Mouse (Mus musculus): ENCODE data around the gene Lnpk. TPM values are rescaled to one million over a fixed set of nuclear protein-coding genes. Genes with fewer than 3 reads are reported as not detected.
A peak's percentile ranks its signal among the peaks of the same experiment; 100 is the strongest.

Gene Lnpk
- polyA plus RNA-seq, 1 experiment from 2014 or later: 56.4 TPM

DNA sequence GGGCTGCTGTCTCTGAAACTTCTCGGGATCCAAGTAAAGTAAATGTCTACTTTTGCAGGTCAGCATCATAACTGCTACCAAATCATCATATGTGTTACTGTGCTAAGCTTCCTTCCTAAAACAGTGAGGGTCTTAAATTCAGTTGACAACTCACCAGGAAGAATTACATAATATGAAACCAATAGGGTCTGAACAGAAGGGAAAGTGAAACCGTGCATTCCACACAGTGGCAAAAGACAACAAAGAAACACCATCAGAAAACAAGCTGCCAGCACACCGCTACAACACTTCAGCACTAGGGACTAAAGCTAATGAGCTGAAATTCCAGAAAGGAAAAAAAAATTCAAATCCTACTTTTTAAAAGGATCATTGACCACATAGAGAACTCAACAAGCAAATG is 17.9 kb upstream of the Lnpk start:
- no peaks in the 10 kb centered on the region for H3K9me3 ChIP-seq (ENCODE audit: control insufficient read depth, low read length)
- no peak overlapping the region for H3K27ac ChIP-seq (ENCODE audit: low read depth, low read length)
- H3K36me3 ChIP-seq (ENCODE audit: control insufficient read depth, insufficient read depth, low read length): no peaks in the 10 kb centered on the region
- no peaks in the 10 kb centered on the region for H3K27me3 ChIP-seq (ENCODE audit: control insufficient read depth, insufficient read depth, low read length)
- no peaks in the 10 kb centered on the region for H3K4me1 ChIP-seq (ENCODE audit: control insufficient read depth, insufficient read depth, low read length)
- no peak for ATAC-seq (ENCODE audit: low read depth)
- no peak overlapping the region for H3K4me2 ChIP-seq (ENCODE audit: low read depth, low read length)
- H3K4me3 ChIP-seq (ENCODE audit: low read depth, low read length): no peak overlapping the region
- no peak overlapping the region for H3K9ac ChIP-seq (replicated peaks; ENCODE audit: low read depth, low read length)
- WGBS: 90% methylated on average over 3 of the region's 3 CpGs

DNA sequence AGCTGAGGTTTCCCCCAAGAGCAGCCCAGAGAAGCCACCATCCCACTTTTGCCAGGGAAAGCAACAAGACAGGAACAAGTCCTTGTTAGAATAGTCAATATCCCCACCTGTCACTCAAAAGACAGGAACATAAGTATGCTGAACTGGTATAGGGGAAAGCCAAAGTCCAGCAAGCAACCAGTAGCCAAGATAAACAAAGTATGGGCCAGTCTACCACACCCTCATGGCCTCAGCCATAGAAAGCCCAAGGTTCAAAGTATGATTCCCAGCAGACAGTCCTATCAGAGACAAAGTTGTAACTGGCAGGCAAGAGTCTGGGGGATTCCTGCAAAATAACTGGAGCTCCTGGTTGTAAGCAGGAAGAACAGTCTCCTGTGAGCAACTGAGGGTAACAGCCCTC is 16.9 kb upstream of the Lnpk start:
- Histone ChIP-seq H3K9ac (replicated peaks; ENCODE audit: low read depth, low read length) (no peak overlapping the region), H3K4me2 (ENCODE audit: low read depth, low read length) (no peak overlapping the region), H3K4me1 (ENCODE audit: control insufficient read depth, insufficient read depth, low read length) (no peaks in the 10 kb centered on the region), H3K27ac (ENCODE audit: low read depth, low read length) (no peak overlapping the region), H3K36me3 (ENCODE audit: control insufficient read depth, insufficient read depth, low read length) (no peaks in the 10 kb centered on the region), H3K4me3 (ENCODE audit: low read depth, low read length) (no peak overlapping the region), H3K9me3 (ENCODE audit: control insufficient read depth, low read length) (no peaks in the 10 kb centered on the region), H3K27me3 (ENCODE audit: control insufficient read depth, insufficient read depth, low read length) (no peaks in the 10 kb centered on the region)
- no peak for ATAC-seq (ENCODE audit: low read depth)

DNA sequence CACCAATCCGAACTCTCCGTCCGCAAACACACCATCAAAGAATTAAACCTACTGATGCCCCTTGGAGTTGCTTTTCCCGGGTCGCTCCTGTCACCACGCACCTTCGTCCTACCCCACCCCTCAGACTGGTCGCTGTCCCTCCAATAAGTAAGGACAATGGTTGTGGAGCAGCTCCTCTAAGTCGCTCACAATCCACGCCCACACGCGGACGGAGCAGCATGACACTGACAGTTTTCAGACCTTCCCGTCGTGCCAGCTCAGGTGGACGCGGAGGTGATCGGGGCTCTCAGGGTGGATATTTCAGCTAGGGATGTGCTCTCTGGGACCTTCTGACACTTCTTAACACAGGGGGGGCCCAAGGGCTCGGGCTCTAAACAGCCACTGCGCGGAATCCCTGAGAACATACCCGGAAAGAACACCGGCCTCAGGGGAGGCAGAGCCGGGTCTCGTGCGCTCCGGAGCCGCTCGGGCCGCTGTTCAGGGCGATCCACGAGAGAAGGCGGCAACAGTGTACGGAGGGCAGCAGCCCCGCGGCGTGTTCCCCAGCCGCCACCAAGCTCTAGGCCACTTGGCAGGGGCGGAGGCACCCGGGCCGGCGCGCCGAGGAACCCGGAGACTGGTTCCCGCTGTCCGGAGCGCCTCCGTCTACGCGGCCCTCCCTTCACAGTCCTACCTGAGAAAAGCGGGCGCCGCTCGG is 941 bp downstream of the Lnpk start:
- H3K4me1 ChIP-seq (ENCODE audit: control insufficient read depth, insufficient read depth, low read length): peaks cover 7% of the 10 kb centered on the region; the same call in 1 of the 2 replicates
- peak overlapping the region; percentile 84 for H3K9ac ChIP-seq (replicated peaks; ENCODE audit: low read depth, low read length)
- peak overlapping the region; percentile 77 for H3K27ac ChIP-seq (ENCODE audit: low read depth, low read length)
- no peaks in the 10 kb centered on the region for H3K27me3 ChIP-seq (ENCODE audit: control insufficient read depth, insufficient read depth, low read length)
- H3K4me2 ChIP-seq (ENCODE audit: low read depth, low read length): peak overlapping the region; percentile 83
- H3K9me3 ChIP-seq (ENCODE audit: control insufficient read depth, low read length): no peaks in the 10 kb centered on the region
- no peaks in the 10 kb centered on the region for H3K36me3 ChIP-seq (ENCODE audit: control insufficient read depth, insufficient read depth, low read length)
- peak overlapping the region; percentile 98 for H3K4me3 ChIP-seq (ENCODE audit: low read depth, low read length)
- under 1% methylated on average over 51 of the region's 55 CpGs for WGBS
- ATAC-seq (ENCODE audit: low read depth): peak; percentile 88

DNA sequence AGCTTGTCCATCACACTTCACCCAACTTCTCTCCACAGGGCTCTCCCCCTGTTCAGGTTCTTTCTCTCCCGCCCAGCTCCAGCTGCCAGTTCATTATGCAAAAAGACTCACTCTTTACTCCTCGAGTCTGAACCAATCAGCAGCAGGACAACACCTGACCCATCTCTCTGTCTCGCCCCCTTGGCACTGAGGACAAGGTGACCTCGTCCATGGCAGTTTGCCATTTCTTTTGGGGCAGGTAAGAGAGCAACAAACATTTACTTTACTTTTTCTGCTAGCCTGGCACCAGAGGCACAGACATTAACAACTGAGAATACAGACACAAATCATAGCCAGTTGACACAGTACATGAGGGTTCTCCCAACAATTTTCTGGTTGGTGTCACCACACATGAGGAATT is 8.8 kb downstream of the Lnpk start:
- no peaks in the 10 kb centered on the region for H3K36me3 ChIP-seq (ENCODE audit: control insufficient read depth, insufficient read depth, low read length)
- no peak for ATAC-seq (ENCODE audit: low read depth)
- no peaks in the 10 kb centered on the region for H3K9me3 ChIP-seq (ENCODE audit: control insufficient read depth, low read length)
- no peak overlapping the region for H3K9ac ChIP-seq (replicated peaks; ENCODE audit: low read depth, low read length)
- 73% methylated on average over 4 of the region's 4 CpGs for whole genome bisulfite sequencing
- H3K4me2 ChIP-seq (ENCODE audit: low read depth, low read length): no peak overlapping the region
- H3K27ac ChIP-seq (ENCODE audit: low read depth, low read length): no peak overlapping the region
- H3K4me1 ChIP-seq (ENCODE audit: control insufficient read depth, insufficient read depth, low read length): no peaks in the 10 kb centered on the region
- no peaks in the 10 kb centered on the region for H3K27me3 ChIP-seq (ENCODE audit: control insufficient read depth, insufficient read depth, low read length)
- H3K4me3 ChIP-seq (ENCODE audit: low read depth, low read length): no peak overlapping the region

DNA sequence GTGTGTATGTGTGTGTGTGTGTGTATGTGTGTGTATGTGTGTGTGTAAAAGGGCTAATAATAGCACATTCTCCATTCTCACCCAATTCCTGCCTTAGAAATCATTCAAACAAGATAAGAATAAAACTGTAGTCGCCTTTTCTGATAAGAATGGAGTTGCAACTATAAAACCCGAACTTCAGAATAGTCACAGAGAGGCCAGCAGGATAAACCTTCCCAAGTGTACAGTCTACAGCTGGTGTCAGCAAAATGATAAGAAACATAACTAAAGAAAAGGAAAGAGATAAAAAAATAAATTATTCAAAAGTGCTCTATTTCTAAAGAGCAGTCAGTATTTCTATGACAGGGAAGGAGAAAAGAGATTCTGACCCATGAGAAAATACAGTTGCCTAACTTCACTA is 19.4 kb downstream of the Lnpk start:
- Histone ChIP-seq H3K4me1 (ENCODE audit: control insufficient read depth, insufficient read depth, low read length) (no peaks in the 10 kb centered on the region), H3K4me2 (ENCODE audit: low read depth, low read length) (no peak overlapping the region), H3K9me3 (ENCODE audit: control insufficient read depth, low read length) (no peaks in the 10 kb centered on the region), H3K9ac (replicated peaks; ENCODE audit: low read depth, low read length) (no peak overlapping the region), H3K27ac (ENCODE audit: low read depth, low read length) (no peak overlapping the region), H3K4me3 (ENCODE audit: low read depth, low read length) (no peak overlapping the region), H3K36me3 (ENCODE audit: control insufficient read depth, insufficient read depth, low read length) (no peaks in the 10 kb centered on the region), H3K27me3 (ENCODE audit: control insufficient read depth, insufficient read depth, low read length) (no peaks in the 10 kb centered on the region)
- 94% methylated on average over 2 of the region's 2 CpGs for WGBS
- ATAC-seq (ENCODE audit: low read depth): no peak

DNA sequence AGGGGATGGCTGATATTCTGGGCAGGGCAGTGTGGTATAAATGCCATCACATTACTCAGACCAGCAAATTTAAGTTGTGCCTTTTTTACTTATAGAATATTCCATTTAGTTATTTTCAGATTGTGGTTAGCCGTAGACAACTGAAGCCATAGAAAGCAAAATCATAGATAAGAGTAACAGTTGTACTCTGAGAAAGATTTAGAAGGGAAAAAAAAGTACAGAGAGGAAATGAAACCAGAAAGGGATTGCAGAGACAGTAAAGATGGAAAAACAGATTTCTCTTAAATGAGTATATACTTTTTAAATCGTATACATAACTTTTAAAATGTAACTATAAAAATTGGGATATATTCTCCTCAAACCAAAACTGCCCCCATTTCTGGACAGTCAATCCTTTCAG is 20.1 kb downstream of the Lnpk start:
- H3K4me3 ChIP-seq (ENCODE audit: low read depth, low read length): no peak overlapping the region
- no peaks in the 10 kb centered on the region for H3K4me1 ChIP-seq (ENCODE audit: control insufficient read depth, insufficient read depth, low read length)
- no peaks in the 10 kb centered on the region for H3K27me3 ChIP-seq (ENCODE audit: control insufficient read depth, insufficient read depth, low read length)
- H3K27ac ChIP-seq (ENCODE audit: low read depth, low read length): no peak overlapping the region
- H3K36me3 ChIP-seq (ENCODE audit: control insufficient read depth, insufficient read depth, low read length): no peaks in the 10 kb centered on the region
- WGBS: 95% methylated on average over 2 of the region's 2 CpGs
- no peaks in the 10 kb centered on the region for H3K9me3 ChIP-seq (ENCODE audit: control insufficient read depth, low read length)
- ATAC-seq (ENCODE audit: low read depth): no peak
- H3K4me2 ChIP-seq (ENCODE audit: low read depth, low read length): no peak overlapping the region
- no peak overlapping the region for H3K9ac ChIP-seq (replicated peaks; ENCODE audit: low read depth, low read length)

DNA sequence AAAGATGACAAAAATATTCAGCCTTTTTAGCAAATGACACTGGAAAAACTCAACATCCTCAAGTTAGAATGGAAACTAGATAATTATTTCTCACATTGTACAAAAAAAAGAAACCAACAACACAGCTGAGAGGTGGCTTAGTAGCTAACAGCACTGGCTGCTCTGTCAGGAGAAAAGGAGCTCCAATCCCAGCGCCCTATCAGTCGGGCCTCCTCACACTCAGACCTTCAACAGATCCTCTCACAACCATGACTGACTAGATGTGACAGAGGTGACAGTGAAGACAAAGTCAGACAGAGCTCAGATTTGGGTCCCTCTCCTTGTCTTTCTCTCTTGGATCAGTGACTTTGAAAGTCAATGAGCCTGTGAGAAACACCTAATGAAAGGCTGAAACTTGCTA is 21.8 kb downstream of the Lnpk start:
- Histone ChIP-seq H3K4me2 (ENCODE audit: low read depth, low read length) (no peak overlapping the region), H3K4me1 (ENCODE audit: control insufficient read depth, insufficient read depth, low read length) (no peaks in the 10 kb centered on the region), H3K27ac (ENCODE audit: low read depth, low read length) (no peak overlapping the region), H3K36me3 (ENCODE audit: control insufficient read depth, insufficient read depth, low read length) (peaks cover 8% of the 10 kb centered on the region; the same call in 1 of the 2 replicates), H3K4me3 (ENCODE audit: low read depth, low read length) (no peak overlapping the region), H3K9ac (replicated peaks; ENCODE audit: low read depth, low read length) (no peak overlapping the region), H3K27me3 (ENCODE audit: control insufficient read depth, insufficient read depth, low read length) (no peaks in the 10 kb centered on the region), H3K9me3 (ENCODE audit: control insufficient read depth, low read length) (no peaks in the 10 kb centered on the region)
- WGBS: 83% methylated on average over 2 of the region's 2 CpGs
- no peak for ATAC-seq (ENCODE audit: low read depth)

DNA sequence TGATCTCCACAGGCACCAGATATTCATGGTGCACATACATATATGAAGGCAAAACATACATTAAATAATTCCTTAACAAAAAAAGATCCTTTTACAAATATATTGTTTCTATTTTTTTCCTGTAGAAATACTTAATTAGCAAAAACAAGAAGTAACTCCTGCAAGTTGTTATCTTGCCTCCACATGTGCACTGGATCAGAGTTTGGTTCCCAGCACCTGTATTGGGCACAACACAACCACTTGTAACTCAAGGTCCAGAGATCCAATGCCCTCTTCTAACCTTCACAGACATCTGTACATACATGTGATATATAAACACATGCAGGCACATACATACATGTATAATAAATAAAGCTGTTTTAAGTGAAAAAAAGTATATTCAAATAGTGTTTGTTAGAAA is 27.3 kb downstream of the Lnpk start:
- Histone ChIP-seq H3K4me2 (ENCODE audit: low read depth, low read length) (no peak overlapping the region), H3K4me1 (ENCODE audit: control insufficient read depth, insufficient read depth, low read length) (no peaks in the 10 kb centered on the region), H3K27me3 (ENCODE audit: control insufficient read depth, insufficient read depth, low read length) (no peaks in the 10 kb centered on the region), H3K36me3 (ENCODE audit: control insufficient read depth, insufficient read depth, low read length) (peaks cover 8% of the 10 kb centered on the region; the same call in 1 of the 2 replicates), H3K27ac (ENCODE audit: low read depth, low read length) (no peak overlapping the region), H3K9me3 (ENCODE audit: control insufficient read depth, low read length) (no peaks in the 10 kb centered on the region), H3K4me3 (ENCODE audit: low read depth, low read length) (no peak overlapping the region), H3K9ac (replicated peaks; ENCODE audit: low read depth, low read length) (no peak overlapping the region)
- no peak for ATAC-seq (ENCODE audit: low read depth)

DNA sequence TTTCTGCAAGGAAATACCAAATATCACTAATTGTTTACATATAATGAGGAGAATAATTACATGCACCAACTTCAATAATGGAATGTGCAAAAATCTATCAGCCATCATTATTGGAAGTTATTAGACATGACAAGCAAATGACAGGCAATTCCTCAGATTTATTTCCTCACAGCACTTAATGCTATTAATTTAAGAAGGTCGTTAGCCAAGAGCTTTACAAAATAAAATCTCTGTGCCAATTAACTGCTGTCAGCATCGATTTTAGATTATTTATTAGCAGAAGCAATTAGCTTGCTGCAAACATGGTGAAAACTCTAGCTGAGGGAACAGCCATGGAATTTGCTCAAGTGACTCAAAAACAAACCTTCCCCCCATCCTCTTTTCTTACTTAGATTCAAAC is 30.9 kb downstream of the Lnpk start:
- no peak overlapping the region for H3K4me3 ChIP-seq (ENCODE audit: low read depth, low read length)
- H3K27me3 ChIP-seq (ENCODE audit: control insufficient read depth, insufficient read depth, low read length): no peaks in the 10 kb centered on the region
- H3K27ac ChIP-seq (ENCODE audit: low read depth, low read length): no peak overlapping the region
- H3K9ac ChIP-seq (replicated peaks; ENCODE audit: low read depth, low read length): no peak overlapping the region
- no peaks in the 10 kb centered on the region for H3K4me1 ChIP-seq (ENCODE audit: control insufficient read depth, insufficient read depth, low read length)
- H3K9me3 ChIP-seq (ENCODE audit: control insufficient read depth, low read length): no peaks in the 10 kb centered on the region
- H3K36me3 ChIP-seq (ENCODE audit: control insufficient read depth, insufficient read depth, low read length): peaks cover 6% of the 10 kb centered on the region; the same call in 1 of the 2 replicates
- 44% methylated on average over 2 of the region's 2 CpGs for WGBS
- ATAC-seq (ENCODE audit: low read depth): no peak
- no peak overlapping the region for H3K4me2 ChIP-seq (ENCODE audit: low read depth, low read length)

Data from neural tube, embryonic 14.5 days (tissue).